Mouse (Mus musculus) thymus, adult 2 months (tissue): ENCODE results near the gene Elmod1. TPM values are rescaled to one million over a fixed set of nuclear protein-coding genes. Genes with fewer than 3 reads are reported as not detected.

ENCODE experiments used
- DNase-seq: peaks from one replicate; pipeline ENCODE4 v3.0.0; 2021
- H3K27ac ChIP-seq: fragments of 200-500 bp; 2 replicates; pipeline ENCODE4 v1.5.1; 2012; ENCODE audit warnings: low read length, control low read depth; ENCODE audit not compliant: control insufficient read depth, insufficient read depth
- H3K27me3 ChIP-seq: fragments of 200-500 bp; 2 replicates; pipeline ENCODE4 v1.6.1; 2012; ENCODE audit warnings: mild to moderate bottlenecking, low read length, moderate library complexity, mixed read lengths; ENCODE audit not compliant: control insufficient read depth, insufficient read depth
- H3K36me3 ChIP-seq: fragments of 200-500 bp; 2 replicates; pipeline ENCODE4 v1.6.1; 2012; ENCODE audit warnings: mild to moderate bottlenecking, low read length, moderate library complexity; ENCODE audit not compliant: control insufficient read depth, insufficient read depth
- H3K4me1 ChIP-seq: fragments of 200-500 bp; replicated peaks from 2 replicates; pipeline ENCODE4 v1.6.1; 2012; ENCODE audit warnings: low read length; ENCODE audit not compliant: control insufficient read depth, insufficient read depth
- H3K4me3 ChIP-seq: fragments of 200-500 bp; 2 replicates; pipeline ENCODE4 v1.5.1; 2012; ENCODE audit warnings: mild to moderate bottlenecking, low read length, control low read depth, moderate library complexity; ENCODE audit not compliant: control insufficient read depth, insufficient read depth
- CTCF ChIP-seq: fragments of 200-500 bp; IDR thresholded peaks from 2 replicates; pipeline ENCODE4 v1.5.1; 2012; ENCODE audit warnings: mild to moderate bottlenecking, control low read depth, low read length, moderate library complexity, borderline replicate concordance; ENCODE audit not compliant: control insufficient read depth, poor library complexity, insufficient read depth; ENCODE audit errors: extremely low read depth
- POLR2A ChIP-seq: fragments of 200-500 bp; IDR thresholded peaks from 2 replicates; pipeline ENCODE4 v1.6.1; 2012; ENCODE audit warnings: mild to moderate bottlenecking, low read length, control low read depth, moderate library complexity; ENCODE audit not compliant: control insufficient read depth, poor library complexity, insufficient read depth; ENCODE audit errors: extremely low read depth
- WGBS: fragments of 180-500 bp; shearing (Covaris S2); methylation state at CpG from one replicate; pipeline ENCODE4 v1.1.7; 2018; 5-methylcytosine and 5-hydroxymethylcytosine counted together
- polyA plus RNA-seq: library from polyadenylated mRNA; depleted of rRNA; stranded (reverse); fragments of >200 nt; gene quantifications from 2 replicates; pipeline ENCODE4 v1.2.3, GENCODE M21; 2012

Gene Elmod1
- polyA plus RNA-seq, 1 experiment: 0.05 TPM

DNA sequence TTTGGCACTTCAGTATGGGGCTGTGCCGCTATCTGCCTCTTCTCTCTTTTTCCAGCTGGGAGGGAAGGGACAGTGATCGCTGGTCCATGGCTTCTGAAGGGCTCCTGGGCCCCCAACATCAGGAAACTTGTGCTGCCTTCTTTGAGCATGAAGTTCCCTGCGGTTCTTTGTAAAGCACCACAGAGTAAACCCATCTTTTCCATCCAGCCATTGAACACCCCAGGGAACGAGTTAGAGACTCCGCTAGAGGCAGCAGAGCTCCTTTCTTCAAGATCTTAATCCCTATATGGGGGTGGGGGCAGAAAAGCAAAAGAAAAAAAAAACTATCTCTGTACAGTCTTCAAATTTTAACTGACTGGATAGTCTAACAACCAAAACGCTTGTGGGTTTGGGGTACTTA is 20.2 kb downstream of the Elmod1 start:
- Histone ChIP-seq H3K27me3 (no peaks in the 10 kb centered on the region), H3K27ac (no peak overlapping the region), H3K4me3 (no peak overlapping the region), H3K4me1 (no peaks in the 10 kb centered on the region), H3K36me3 (no peaks in the 10 kb centered on the region)
- TF ChIP-seq POLR2A (no peak), CTCF (no peak)
- no peak for DNase-seq
- WGBS: 49% methylated on average over 6 of the region's 6 CpGs

DNA sequence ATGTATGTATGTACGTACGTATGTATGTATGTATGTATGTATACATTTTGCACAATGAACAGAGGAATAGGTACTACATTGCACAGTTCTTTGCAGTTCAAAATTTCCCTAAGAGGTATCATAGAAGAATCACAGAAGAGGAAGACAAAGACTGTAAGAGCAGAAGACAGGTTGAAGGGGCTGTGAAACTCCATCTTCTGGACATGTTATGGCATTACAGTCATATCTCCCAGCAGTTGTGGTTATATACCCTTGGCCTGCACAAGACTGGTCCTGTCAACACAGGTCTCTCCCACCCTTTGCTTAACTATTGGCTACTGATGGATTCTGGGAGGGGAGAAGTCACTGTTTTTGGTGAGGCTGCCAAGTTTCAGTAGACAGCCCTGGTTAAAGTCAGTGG is 27.6 kb downstream of the Elmod1 start:
- H3K27me3 ChIP-seq: no peaks in the 10 kb centered on the region
- WGBS: 93% methylated on average over 2 of the region's 2 CpGs
- no peak for DNase-seq
- H3K4me1 ChIP-seq: no peaks in the 10 kb centered on the region
- H3K27ac ChIP-seq: no peak overlapping the region
- TF ChIP-seq CTCF: no peak
- TF ChIP-seq POLR2A: no peak
- no peak overlapping the region for H3K4me3 ChIP-seq
- no peaks in the 10 kb centered on the region for H3K36me3 ChIP-seq

DNA sequence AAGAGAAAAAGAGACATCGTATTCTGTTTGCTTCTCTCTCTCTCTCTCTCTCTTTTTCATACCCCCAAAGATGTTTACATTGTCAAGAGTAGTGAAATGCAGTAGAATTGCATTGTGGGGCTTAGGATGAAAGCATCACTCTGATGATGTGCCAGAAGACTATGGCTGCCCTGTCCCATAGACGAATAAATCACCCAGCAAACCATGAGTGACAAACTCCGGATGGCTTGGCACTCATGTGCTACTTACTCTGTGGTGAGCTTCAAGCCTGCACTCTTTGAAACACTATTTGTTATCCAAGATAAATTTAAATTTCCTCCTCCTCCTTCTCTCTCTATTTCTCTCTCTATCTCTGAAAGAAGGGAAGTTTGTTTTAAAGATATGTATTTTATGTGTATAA is 36.5 kb downstream of the Elmod1 start:
- WGBS: 77% methylated on average over 3 of the region's 3 CpGs
- DNase-seq: no peak

DNA sequence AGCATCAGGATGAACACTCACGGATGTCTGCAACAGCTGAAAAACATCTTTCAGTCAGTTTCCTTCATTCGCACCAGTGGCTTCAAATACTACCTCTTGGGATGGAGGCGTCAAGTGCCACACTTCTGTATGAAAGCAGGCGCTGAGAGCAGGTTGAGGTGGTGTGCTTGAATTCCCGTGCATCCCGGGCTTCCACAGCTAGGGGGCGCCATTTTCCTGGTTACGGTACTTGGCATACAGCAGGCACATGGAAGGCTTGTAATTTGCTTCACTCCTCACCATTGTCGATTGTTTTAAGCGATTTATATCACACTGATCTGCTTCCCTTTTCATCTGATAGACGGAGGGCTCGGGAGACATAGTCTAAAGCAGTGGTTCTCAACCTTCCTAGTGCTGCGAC is 40.9 kb downstream of the Elmod1 start:
- WGBS: 69% methylated on average over 13 of the region's 13 CpGs
- TF ChIP-seq POLR2A (no peak), CTCF (no peak)
- Histone ChIP-seq H3K4me3 (no peak overlapping the region), H3K4me1 (no peaks in the 10 kb centered on the region), H3K27me3 (no peaks in the 10 kb centered on the region), H3K27ac (no peak overlapping the region), H3K36me3 (no peaks in the 10 kb centered on the region)
- peak; percentile 9 for DNase-seq

More for the DNA sequence above, 36.5 kb downstream of the Elmod1 start:
- H3K27me3 ChIP-seq: no peaks in the 10 kb centered on the region
- no peak overlapping the region for H3K4me3 ChIP-seq
- TF ChIP-seq CTCF: no peak
- TF ChIP-seq POLR2A: no peak
- H3K36me3 ChIP-seq: no peaks in the 10 kb centered on the region
- no peaks in the 10 kb centered on the region for H3K4me1 ChIP-seq
- H3K27ac ChIP-seq: no peak overlapping the region

DNA sequence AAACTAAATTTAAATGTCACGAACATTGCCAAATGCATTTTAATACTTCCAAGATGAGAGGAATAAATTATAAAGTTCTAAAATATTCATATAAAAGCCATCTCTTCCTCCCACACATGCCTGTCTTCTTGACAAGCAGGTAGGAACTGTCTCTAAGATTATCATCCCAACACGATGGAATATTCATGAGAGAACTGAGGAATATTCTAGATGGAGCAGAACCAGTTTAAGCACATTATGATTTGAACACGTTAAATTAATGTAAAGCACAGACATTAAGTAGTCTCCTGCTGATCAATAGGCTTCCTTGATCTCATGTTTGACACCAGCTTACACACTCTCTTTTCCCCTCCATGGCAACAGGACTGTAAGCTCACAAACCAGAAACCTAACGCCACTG is 41.7 kb downstream of the Elmod1 start:
- H3K4me1 ChIP-seq: no peaks in the 10 kb centered on the region
- DNase-seq: no peak
- no peak overlapping the region for H3K27ac ChIP-seq
- no peak for TF ChIP-seq POLR2A
- WGBS: 87% methylated on average over 4 of the region's 4 CpGs
- H3K4me3 ChIP-seq: no peak overlapping the region
- H3K27me3 ChIP-seq: no peaks in the 10 kb centered on the region
- H3K36me3 ChIP-seq: no peaks in the 10 kb centered on the region

DNA sequence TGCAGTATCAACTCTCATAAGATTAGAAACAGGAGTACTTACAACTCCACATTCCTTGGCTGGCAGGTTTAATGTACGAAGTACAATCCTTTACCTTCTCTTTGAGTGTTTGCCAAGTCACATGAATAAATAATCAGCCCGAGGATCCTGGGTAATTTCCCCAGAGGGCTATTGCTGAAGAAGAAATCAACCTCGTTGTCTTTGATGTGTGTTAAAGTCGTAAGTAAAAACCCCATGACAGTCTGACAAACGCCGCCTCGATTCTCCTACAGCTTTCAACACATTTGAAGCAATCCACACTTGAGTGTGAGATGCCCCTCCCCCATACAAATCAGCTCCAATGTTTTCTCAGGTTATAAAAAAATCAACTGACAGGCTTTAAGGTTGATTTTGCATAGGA is 44.2 kb downstream of the Elmod1 start:
- Histone ChIP-seq H3K4me3 (no peak overlapping the region), H3K27ac (no peak overlapping the region), H3K27me3 (no peaks in the 10 kb centered on the region), H3K36me3 (no peaks in the 10 kb centered on the region), H3K4me1 (no peaks in the 10 kb centered on the region)
- TF ChIP-seq POLR2A (no peak), CTCF (no peak)
- 37% methylated on average over 7 of the region's 7 CpGs for WGBS
- DNase-seq: no peak

DNA sequence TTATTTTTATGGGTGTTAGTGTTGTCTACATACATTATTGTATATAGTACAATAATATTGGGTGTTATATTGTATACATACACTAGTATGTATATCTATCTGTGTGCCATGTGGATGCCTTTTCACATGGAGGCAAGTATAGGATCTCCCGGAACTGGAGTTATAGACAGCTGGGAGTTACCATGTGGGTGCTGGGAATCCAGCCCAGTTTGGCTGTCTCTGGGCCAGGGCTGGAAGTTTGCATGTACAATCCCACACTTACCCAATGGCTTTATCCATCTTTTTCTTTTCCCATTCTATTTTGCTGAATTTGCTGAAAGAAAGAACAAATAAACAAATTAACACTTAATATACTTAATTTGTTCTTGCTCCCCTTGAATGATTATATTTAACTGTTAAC is 54.0 kb downstream of the Elmod1 start:
- H3K27me3 ChIP-seq: no peaks in the 10 kb centered on the region
- TF ChIP-seq POLR2A: no peak
- no peaks in the 10 kb centered on the region for H3K36me3 ChIP-seq
- WGBS: 90% methylated on average over 1 of the region's 1 CpGs
- H3K4me1 ChIP-seq: no peaks in the 10 kb centered on the region
- DNase-seq: no peak
- H3K4me3 ChIP-seq: no peak overlapping the region
- no peak overlapping the region for H3K27ac ChIP-seq
